Mouse (Mus musculus) C2C12 (cell line): ENCODE measurements at regions not wholly inside any gene's neighbourhood (a gene's known extent, or its start where the extent isn't known, plus 50 kb on each side); places are given as distances from the start of the nearest gene placed in this dataset.

Experiments
- CTCF ChIP-seq: IDR thresholded peaks from one replicate; pipeline ENCODE4 v1.5.1; 2011; ENCODE audit not compliant: control insufficient read depth, insufficient read depth, insufficient read length
- MYOG ChIP-seq: IDR thresholded peaks from one replicate; pipeline ENCODE4 v1.6.1; 2011; ENCODE audit not compliant: control insufficient read depth, insufficient read length; ENCODE audit errors: extremely low read depth
- USF1 ChIP-seq: IDR thresholded peaks from one replicate; pipeline ENCODE4 v1.6.1; 2011; ENCODE audit warnings: low read depth, mild to moderate bottlenecking, control low read depth, moderate library complexity

- TF ChIP-seq CTCF: no peak
- no peak for TF ChIP-seq USF1
- TF ChIP-seq MYOG: no peak
Measured at GRCm38 (mm10) chr10:107216756-107217155, 54.7 kb upstream of the Lin7a start.
